Mouse (Mus musculus) c-Kit-positive CD71-negative TER-119-negative erythroid progenitor cells, embryonic 14.5 days (primary cell): ENCODE data around the gene Tmem167b.
A peak's percentile ranks its signal among the peaks of the same experiment; 100 is the strongest.
"Not testable (repeated sequence)": the region's sequence is repeated elsewhere in the genome, so short reads cannot be mapped to it uniquely, and the experiment has no call there.

Experiments
- DNase-seq: peaks from one replicate; pipeline ENCODE4 v3.0.0-alpha.2; 2013; ENCODE audit warnings: low read depth

Tmem167b gene

GRCm38 (mm10) chr3:108562133-108562730, at the start of gene Tmem167b:
Tmem167b (minus strand) TSS chr3:108562466.
- peak; percentile 99 for DNase-seq

GRCm38 (mm10) chr3:108608906-108609305, 46.6 kb upstream of the Tmem167b start:
- DNase-seq = peak; percentile 22

- peak; percentile 8 for DNase-seq
These were observed 29.6 kb upstream of the Tmem167b start for GRCm38 (mm10) chr3:108591530-108592522.

- DNase-seq = peak; percentile 93
These were observed 28.7 kb upstream of the Tmem167b start, which contains the start of gene Wdr47 for GRCm38 (mm10) chr3:108590786-108591529. Wdr47 (plus strand) TSS chr3:108591279.

GRCm38 (mm10) chr3:108588446-108588845, 26.2 kb upstream of the Tmem167b start:
- DNase-seq = no peak

GRCm38 (mm10) chr3:108584580-108584979, 22.3 kb upstream of the Tmem167b start:
- DNase-seq = no peak

- DNase-seq = no peak
These were observed 11.8 kb upstream of the Tmem167b start for GRCm38 (mm10) chr3:108574018-108574417.

GRCm38 (mm10) chr3:108572309-108573010, 10.2 kb upstream of the Tmem167b start:
- DNase-seq = no peak

- peak; percentile 94 for DNase-seq
These were observed 9.4 kb upstream of the Tmem167b start, which contains the start of gene Taf13 for GRCm38 (mm10) chr3:108571443-108572294. Taf13 (plus strand) TSS chr3:108571698.

GRCm38 (mm10) chr3:108570813-108571212, 8.5 kb upstream of the Tmem167b start:
- no peak for DNase-seq

- DNase-seq = not testable (repeated sequence)
These were observed 7.4 kb upstream of the Tmem167b start for GRCm38 (mm10) chr3:108569636-108570035.

GRCm38 (mm10) chr3:108567990-108568877, 6.0 kb upstream of the Tmem167b start:
- no peak for DNase-seq

- peak; percentile 92 for DNase-seq
These were observed 1.0 kb upstream of the Tmem167b start for GRCm38 (mm10) chr3:108563309-108563708.

GRCm38 (mm10) chr3:108562777-108563271, 558 bp upstream of the Tmem167b start:
- peak; percentile 53 for DNase-seq

- DNase-seq = no peak
These were observed 4.4 kb downstream of the Tmem167b start for GRCm38 (mm10) chr3:108557888-108558287.

- DNase-seq = peak; percentile 98
These were observed 7.5 kb downstream of the Tmem167b start for GRCm38 (mm10) chr3:108554587-108555312.

- peak; percentile 24 for DNase-seq
These were observed 8.1 kb downstream of the Tmem167b start for GRCm38 (mm10) chr3:108554111-108554561.

GRCm38 (mm10) chr3:108542299-108542698, 20.0 kb downstream of the Tmem167b start:
- DNase-seq = no peak
